Mouse (Mus musculus) heart, adult 2 months (tissue): ENCODE measurements around the gene Olfr479. TPM values are rescaled to one million over a fixed set of nuclear protein-coding genes. Genes with fewer than 3 reads are reported as not detected.

Experiments
- DNase-seq, 2 experiments: peaks; one replicate each; pipeline ENCODE4 v3.0.0; 2021
- H3K27ac ChIP-seq: fragments of 200-600 bp; 2 replicates; pipeline ENCODE4 v1.8.1; 2022
- H3K27me3 ChIP-seq: fragments of 200-500 bp; 2 replicates; pipeline ENCODE4 v1.6.1; 2012; ENCODE audit warnings: mild to moderate bottlenecking, low read length, inconsistent platforms, mixed read lengths; ENCODE audit not compliant: control insufficient read depth, insufficient read depth
- H3K36me3 ChIP-seq: fragments of 200-500 bp; 2 replicates; pipeline ENCODE4 v1.6.1; 2012; ENCODE audit warnings: low read length, inconsistent platforms; ENCODE audit not compliant: control insufficient read depth, insufficient read depth
- H3K4me1 ChIP-seq: fragments of 200-500 bp; 2 replicates; pipeline ENCODE4 v1.6.1; 2011; ENCODE audit warnings: low read length; ENCODE audit not compliant: control insufficient read depth, insufficient read depth
- H3K4me3 ChIP-seq: fragments of 200-600 bp; 2 replicates; pipeline ENCODE4 v1.8.1; 2022
- H3K79me2 ChIP-seq: fragments of 200-500 bp; replicated peaks from 2 replicates; pipeline ENCODE4 v1.6.1; 2012; ENCODE audit warnings: mild to moderate bottlenecking, inconsistent platforms, low read length, moderate library complexity, mixed read lengths; ENCODE audit not compliant: control insufficient read depth, insufficient read depth
- H3K9ac ChIP-seq: fragments of 200-500 bp; 2 replicates; pipeline ENCODE4 v1.6.1; 2012; ENCODE audit warnings: low read depth, mild to moderate bottlenecking, control low read depth, inconsistent platforms, low read length, mixed read lengths
- POLR2A ChIP-seq: fragments of 200-500 bp; IDR thresholded peaks from 2 replicates; pipeline ENCODE4 v1.6.1; 2011; ENCODE audit warnings: mild to moderate bottlenecking, low read depth, low read length, control low read depth; ENCODE audit not compliant: insufficient read depth
- WGBS: fragments of 180-500 bp; shearing (Covaris S2); methylation state at CpG from one replicate; pipeline ENCODE4 v1.1.7; 2018; 5-methylcytosine and 5-hydroxymethylcytosine counted together
- intact Hi-C: fragments of 180-260 bp; cut with DNase I; formaldehyde crosslinking; loops from one replicate; pipeline ENCODE4 v1.15.1; 2025
- polyA plus RNA-seq: library from polyadenylated mRNA; depleted of rRNA; stranded (reverse); fragments of >200 nt; gene quantifications from 2 replicates; pipeline ENCODE4 v1.2.3, GENCODE M21; 2012; rRNA removed
- total RNA-seq, 2 experiments: library from RNA; stranded (reverse); gene quantifications; 2 replicates each; pipeline ENCODE4 v1.2.3; 2021

Olfr479 gene
- total and polyA plus RNA-seq, 3 experiments, result not detected

DNA sequence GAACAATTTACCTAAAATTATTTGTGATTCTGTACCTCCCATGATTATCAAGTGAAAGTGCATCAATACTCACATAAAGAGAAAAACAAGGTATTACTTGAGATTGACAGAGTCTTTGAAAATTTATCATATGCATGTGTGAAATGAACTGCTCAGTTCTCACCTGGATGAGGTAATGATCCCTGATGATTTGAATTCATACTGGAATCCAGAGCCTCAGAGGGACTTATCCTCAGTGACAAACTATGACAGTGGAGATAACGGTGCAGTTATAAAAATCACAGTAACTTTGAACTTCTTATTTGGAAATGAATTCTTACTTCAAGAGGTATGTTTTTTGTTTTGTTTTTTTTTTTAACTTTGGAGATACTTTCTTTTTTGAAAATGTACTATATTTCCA is 50.1 kb downstream of the Olfr479 start, which contains the start of gene Olfr483:
TSS of gene Olfr483 (plus strand) at position 301 of the 400 bp plus-strand sequence.
- no peak for DNase-seq
- no peak within 1 kb of the TSS for H3K27ac ChIP-seq
- 61% methylated on average over 1 of the region's 1 CpGs for WGBS
- H3K79me2 ChIP-seq, result no peaks in the 10 kb centered on the region
- H3K9ac ChIP-seq, result no peak within 1 kb of the TSS
- no peak within 1 kb of the TSS for H3K4me3 ChIP-seq
- H3K27me3 ChIP-seq, result no peaks in the 10 kb centered on the region
- no peaks in the 10 kb centered on the region for H3K4me1 ChIP-seq
- intact Hi-C loops, result no loop called here
- no peak for TF ChIP-seq POLR2A
- no peaks in the 10 kb centered on the region for H3K36me3 ChIP-seq

Other genes starting within 250 kb of the Olfr479 start
- not detected for gene Ovch2, start 249.5 kb upstream of the Olfr479 start, total RNA-seq
- gene Ovch2, start 249.5 kb upstream of the Olfr479 start, polyA plus RNA-seq, result not detected in 2 replicates
- gene Olfr467, start 238.4 kb upstream of the Olfr479 start, total RNA-seq, result not detected
- gene Olfr467, start 238.4 kb upstream of the Olfr479 start, polyA plus RNA-seq, result not detected in 2 replicates
- not detected for gene Olfr469, start 225.2 kb upstream of the Olfr479 start, total RNA-seq
- gene Olfr469, start 225.2 kb upstream of the Olfr479 start, polyA plus RNA-seq, result not detected in 2 replicates
- not detected for gene Olfr470, start 203.2 kb upstream of the Olfr479 start, total RNA-seq
- gene Olfr470, start 203.2 kb upstream of the Olfr479 start, polyA plus RNA-seq, result not detected in 2 replicates
- not detected for gene Olfr472, start 152.8 kb upstream of the Olfr479 start, total RNA-seq
- not detected in 2 replicates for gene Olfr472, start 152.8 kb upstream of the Olfr479 start, polyA plus RNA-seq
- gene Olfr473, start 120.2 kb upstream of the Olfr479 start, total RNA-seq, result not detected
- not detected in 2 replicates for gene Olfr473, start 120.2 kb upstream of the Olfr479 start, polyA plus RNA-seq
- gene Olfr474, start 96.0 kb upstream of the Olfr479 start, total RNA-seq, result not detected
- not detected in 2 replicates for gene Olfr474, start 96.0 kb upstream of the Olfr479 start, polyA plus RNA-seq
- gene Olfr476, start 85.9 kb upstream of the Olfr479 start, total RNA-seq, result not detected
- not detected in 2 replicates for gene Olfr476, start 85.9 kb upstream of the Olfr479 start, polyA plus RNA-seq
- not detected for gene Olfr477, start 64.0 kb upstream of the Olfr479 start, total RNA-seq
- gene Olfr477, start 64.0 kb upstream of the Olfr479 start, polyA plus RNA-seq, result not detected in 2 replicates
- gene Olfr478, start 16.7 kb upstream of the Olfr479 start, total RNA-seq, result not detected
- gene Olfr478, start 16.7 kb upstream of the Olfr479 start, polyA plus RNA-seq, result not detected in 2 replicates
- not detected for gene Olfr480, start 16.7 kb downstream of the Olfr479 start, total RNA-seq
- gene Olfr480, start 16.7 kb downstream of the Olfr479 start, polyA plus RNA-seq, result not detected in 2 replicates
- not detected for gene Olfr481, start 29.2 kb downstream of the Olfr479 start, total RNA-seq
- not detected in 2 replicates for gene Olfr481, start 29.2 kb downstream of the Olfr479 start, polyA plus RNA-seq
- gene Olfr482, start 46.9 kb downstream of the Olfr479 start, total RNA-seq, result under 1 TPM; 0.68 to 0.91 TPM
- not detected in 2 replicates for gene Olfr482, start 46.9 kb downstream of the Olfr479 start, polyA plus RNA-seq
- not detected for gene Olfr483, start 50.2 kb downstream of the Olfr479 start, total RNA-seq
- gene Olfr483, start 50.2 kb downstream of the Olfr479 start, polyA plus RNA-seq, result not detected in 2 replicates
- gene Olfr484, start 76.8 kb downstream of the Olfr479 start, total RNA-seq, result not detected
- gene Olfr484, start 76.8 kb downstream of the Olfr479 start, polyA plus RNA-seq, result not detected in 2 replicates
- not detected for gene Olfr485, start 109.2 kb downstream of the Olfr479 start, total RNA-seq
- gene Olfr485, start 109.2 kb downstream of the Olfr479 start, polyA plus RNA-seq, result not detected in 2 replicates
- not detected for gene Olfr486, start 122.0 kb downstream of the Olfr479 start, total RNA-seq
- not detected in 2 replicates for gene Olfr486, start 122.0 kb downstream of the Olfr479 start, polyA plus RNA-seq
- not detected for gene Olfr487, start 163.9 kb downstream of the Olfr479 start, total RNA-seq
- gene Olfr487, start 163.9 kb downstream of the Olfr479 start, polyA plus RNA-seq, result not detected in 2 replicates
- not detected for gene Olfr488, start 207.7 kb downstream of the Olfr479 start, total RNA-seq
- gene Olfr488, start 207.7 kb downstream of the Olfr479 start, polyA plus RNA-seq, result not detected in 2 replicates
- gene Olfr490, start 238.2 kb downstream of the Olfr479 start, total RNA-seq, result not detected
- not detected in 2 replicates for gene Olfr490, start 238.2 kb downstream of the Olfr479 start, polyA plus RNA-seq